Mouse (Mus musculus): Measurements from ENCODE around the gene Vps37b. TPM values are rescaled to one million over a fixed set of nuclear protein-coding genes. Genes with fewer than 3 reads are reported as not detected.

Gene Vps37b
- polyA plus RNA-seq (2012; ENCODE audit: low replicate concordance) = 221 and 506 TPM in 2 replicates

DNA sequence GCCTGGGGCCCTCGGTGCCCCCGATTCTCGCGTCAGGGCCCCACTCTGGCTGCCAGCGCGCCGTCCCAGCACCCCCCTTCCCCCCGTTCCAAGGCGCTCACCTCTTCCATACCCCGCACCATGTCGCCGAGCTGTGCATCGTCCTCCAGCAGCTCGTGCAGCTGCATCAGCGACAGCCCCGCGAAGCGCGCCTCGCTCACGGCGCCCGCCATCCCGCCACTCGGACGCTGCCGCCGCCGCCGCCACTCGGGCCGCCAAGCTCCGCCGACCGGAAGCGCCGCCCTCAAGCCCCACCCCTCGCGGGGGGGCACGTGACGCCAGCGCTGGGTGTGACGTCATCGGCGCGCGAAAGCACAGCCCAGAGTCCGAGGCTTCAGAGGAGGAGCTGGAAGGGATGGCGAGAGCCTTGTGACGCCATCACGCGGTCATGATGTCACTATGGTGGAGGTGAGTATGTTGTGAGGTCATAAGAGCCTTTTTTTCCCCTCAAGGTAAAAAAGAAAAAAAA lies at the start of gene Vps37b:
TSS of gene Vps37b (minus strand) at position 270 of the 508 bp plus-strand sequence.

DNA sequence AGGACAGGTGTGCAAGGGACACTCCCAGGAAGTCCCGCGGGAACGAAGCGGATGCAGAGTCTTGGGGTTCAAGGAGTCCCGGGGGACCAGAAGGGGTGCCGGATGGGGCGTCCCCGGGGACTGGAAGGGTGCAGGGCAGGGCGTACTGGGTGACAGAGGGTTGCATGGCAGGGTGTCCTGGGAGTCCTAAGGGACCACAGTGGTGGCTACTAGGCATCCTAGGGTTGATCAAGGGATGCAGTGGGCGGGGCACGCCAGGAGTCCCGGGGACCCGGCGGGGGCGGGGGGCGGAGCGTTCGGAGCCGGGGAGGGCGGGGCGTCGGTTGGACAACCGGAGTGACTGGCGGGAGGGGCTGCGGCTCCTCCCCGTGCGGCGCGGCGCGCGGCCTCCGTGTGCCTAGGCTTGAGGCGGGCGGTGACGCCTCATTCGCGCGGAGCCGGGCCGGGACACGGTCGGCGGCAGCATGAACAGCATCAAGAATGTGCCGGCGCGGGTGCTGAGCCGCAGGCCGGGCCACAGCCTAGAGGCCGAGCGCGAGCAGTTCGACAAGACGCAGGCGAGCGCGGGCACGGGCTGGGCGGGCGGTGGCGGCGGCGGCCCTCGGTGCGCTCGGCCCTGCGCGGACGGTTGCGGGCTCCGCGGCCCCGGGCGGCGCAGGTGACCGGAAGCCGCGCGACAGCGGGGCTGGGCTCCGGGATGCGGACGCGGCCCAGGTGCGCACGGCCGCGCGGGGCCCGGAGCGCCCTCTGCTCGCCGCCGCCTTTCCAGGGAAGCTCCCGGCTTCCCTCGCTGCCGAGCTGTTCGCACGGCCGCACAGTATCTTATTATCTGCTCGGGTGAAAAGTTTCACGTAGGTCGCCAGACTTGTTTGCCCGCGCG lies 58.5 kb downstream of the Vps37b start, which contains the start of gene Hip1r:
TSS of gene Hip1r (plus strand) at position 330 of the 880 bp plus-strand sequence.

Other genes starting within 250 kb of the Vps37b start
- gene Hcar2, start 166.8 kb downstream of the Vps37b start, polyA plus RNA-seq (2012; ENCODE audit: low replicate concordance) = 0.83 and 2.8 TPM in 2 replicates
- gene Hcar1, start 152.2 kb downstream of the Vps37b start, polyA plus RNA-seq (2012; ENCODE audit: low replicate concordance) = 0.04 TPM in 1 of 2 replicates, not detected in the other
- 53.6 and 56.4 TPM in 2 replicates for gene Denr, start 125.1 kb downstream of the Vps37b start, polyA plus RNA-seq (2012; ENCODE audit: low replicate concordance)
- not detected in 2 replicates for gene Gm43518, start 104.9 kb downstream of the Vps37b start, polyA plus RNA-seq (2012; ENCODE audit: low replicate concordance)
- 5.2 and 9.3 TPM in 2 replicates for gene Ccdc62, start 101.6 kb downstream of the Vps37b start, polyA plus RNA-seq (2012; ENCODE audit: low replicate concordance)
- gene Hip1r, start 58.6 kb downstream of the Vps37b start, polyA plus RNA-seq (2012; ENCODE audit: low replicate concordance) = 118 and 180 TPM in 2 replicates
- 14.4 and 20.3 TPM in 2 replicates for gene Abcb9, start 63.5 kb upstream of the Vps37b start, polyA plus RNA-seq (2012; ENCODE audit: low replicate concordance)
- 48.9 and 92.4 TPM in 2 replicates for gene Ogfod2, start 80.0 kb upstream of the Vps37b start, polyA plus RNA-seq (2012; ENCODE audit: low replicate concordance)
- gene Arl6ip4, start 83.8 kb upstream of the Vps37b start, polyA plus RNA-seq (2012; ENCODE audit: low replicate concordance) = 61.9 and 70.4 TPM in 2 replicates
- gene Pitpnm2, start 217.5 kb upstream of the Vps37b start, polyA plus RNA-seq (2012; ENCODE audit: low replicate concordance) = 61.4 and 81.9 TPM in 2 replicates

Measured in hematopoietic multipotent progenitor cell, adult 10-12 weeks (in vitro differentiated cells).